Mouse (Mus musculus): ENCODE measurements around the gene Gm45808.

- no peak for TF ChIP-seq CTCF (IDR thresholded peaks at IDR 0.05; ENCODE audit: low read depth)
- TF ChIP-seq EP300 (optimal IDR thresholded peaks at IDR 0.05) = no peak
Observed at GRCm38 (mm10) chr7:45465112-45465511, 21.5 kb downstream of the Gm45808 start.

Measured in stomach, postnatal 0 days (tissue).